Mouse (Mus musculus) liver, adult 2 months (tissue): ENCODE data around the gene Ciao2a. TPM values are rescaled to one million over a fixed set of nuclear protein-coding genes. Genes with fewer than 3 reads are reported as not detected.

Experiments used
- DNase-seq: peaks from one replicate; pipeline ENCODE4 v3.0.0-alpha.2; 2011; ENCODE audit warnings: low read depth, low spot score; ENCODE audit errors: extremely low read depth
- H3K27ac ChIP-seq: fragments of 200-500 bp; replicated peaks from 2 replicates; pipeline ENCODE4 v1.5.1; 2012; ENCODE audit warnings: low read depth, mild to moderate bottlenecking, control low read depth, inconsistent platforms, low read length; ENCODE audit not compliant: insufficient read depth
- H3K27me3 ChIP-seq: fragments of 200-500 bp; 2 replicates; pipeline ENCODE4 v1.6.1; 2012; ENCODE audit warnings: mild to moderate bottlenecking, moderate library complexity, low read length, inconsistent platforms; ENCODE audit not compliant: control insufficient read depth, insufficient read depth
- H3K36me3 ChIP-seq: fragments of 200-500 bp; 2 replicates; pipeline ENCODE4 v1.6.1; 2012; ENCODE audit warnings: low read length, inconsistent platforms; ENCODE audit not compliant: control insufficient read depth, insufficient read depth
- H3K4me1 ChIP-seq: fragments of 200-500 bp; 2 replicates; pipeline ENCODE4 v1.6.1; 2011; ENCODE audit warnings: low read length; ENCODE audit not compliant: control insufficient read depth, insufficient read depth
- H3K4me3 ChIP-seq: fragments of 200-500 bp; 2 replicates; pipeline ENCODE4 v1.5.1; 2011; ENCODE audit warnings: low read depth, mild to moderate bottlenecking, control low read depth, low read length, moderate library complexity; ENCODE audit not compliant: insufficient read depth
- H3K79me2 ChIP-seq: fragments of 200-500 bp; 2 replicates; pipeline ENCODE4 v1.6.1; 2012; ENCODE audit warnings: inconsistent platforms, mild to moderate bottlenecking, low read length, moderate library complexity; ENCODE audit not compliant: control insufficient read depth, insufficient read depth
- H3K9ac ChIP-seq: fragments of 200-500 bp; 2 replicates; pipeline ENCODE4 v1.6.1; 2012; ENCODE audit warnings: low read depth, mild to moderate bottlenecking, control low read depth, inconsistent platforms, low read length
- CTCF ChIP-seq: fragments of 200-500 bp; IDR thresholded peaks from 2 replicates; pipeline ENCODE4 v1.5.1; 2011; ENCODE audit warnings: low read depth, low read length, control low read depth
- POLR2A ChIP-seq: fragments of 200-500 bp; IDR thresholded peaks from 2 replicates; pipeline ENCODE4 v1.6.1; 2011; ENCODE audit warnings: low read length, control low read depth; ENCODE audit not compliant: insufficient read depth; ENCODE audit errors: extremely low read depth
- WGBS: fragments of 180-500 bp; shearing (Covaris S2); methylation state at CpG from one replicate; pipeline ENCODE4 v1.1.7; 2018; 5-methylcytosine and 5-hydroxymethylcytosine counted together
- polyA plus RNA-seq: library from polyadenylated mRNA; depleted of rRNA; stranded (reverse); fragments of >200 nt; gene quantifications from 2 replicates; pipeline ENCODE4 v1.2.3, GENCODE M21; 2012
- total RNA-seq: library from RNA; depleted of rRNA; stranded (reverse); fragments of >200 nt; gene quantifications from 2 replicates; pipeline ENCODE4 v1.2.3, GENCODE M21; 2014

Ciao2a gene
- total and polyA plus RNA-seq, 2 experiments: 13.6 to 47.0 TPM

DNA sequence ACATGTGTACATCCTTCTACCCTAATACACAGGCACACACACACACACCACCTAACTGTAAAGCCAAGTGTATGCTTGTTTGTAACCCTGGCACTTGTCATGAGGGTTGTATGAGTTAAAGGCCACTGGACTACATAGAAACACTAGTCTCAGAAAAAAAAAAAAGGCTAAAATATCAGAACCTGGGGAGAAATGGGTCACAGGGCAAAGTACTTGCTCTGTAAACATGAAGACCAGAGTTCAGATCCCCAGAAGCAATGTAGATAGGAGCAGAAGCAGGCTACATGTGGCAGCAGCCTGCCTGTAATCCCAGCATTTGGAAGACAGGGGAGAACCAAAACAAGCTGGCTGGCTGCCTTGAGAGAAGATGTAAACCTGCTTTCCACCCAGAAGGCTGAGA, 19.7 kb downstream of the Ciao2a start:
- peak; percentile 98 for DNase-seq
- H3K27ac ChIP-seq: peak overlapping the region; percentile 98
- no peaks in the 10 kb centered on the region for H3K79me2 ChIP-seq
- peak; percentile 57 for TF ChIP-seq CTCF
- no peak for TF ChIP-seq POLR2A
- peaks cover 8% of the 10 kb centered on the region; the same call in 1 of the 2 replicates for H3K4me1 ChIP-seq
- no peaks in the 10 kb centered on the region for H3K36me3 ChIP-seq
- H3K27me3 ChIP-seq: no peaks in the 10 kb centered on the region
- H3K4me3 ChIP-seq: no peak overlapping the region
- no peak overlapping the region; the same call in 1 of the 2 replicates for H3K9ac ChIP-seq

GRCm38 (mm10) chr9:66152011-66152410, 25.6 kb downstream of the Ciao2a start:
- 75% methylated on average over 9 of the region's 9 CpGs for WGBS
- H3K79me2 ChIP-seq: no peaks in the 10 kb centered on the region
- H3K27ac ChIP-seq: no peak overlapping the region
- DNase-seq: no peak
- no peaks in the 10 kb centered on the region for H3K27me3 ChIP-seq
- TF ChIP-seq POLR2A: no peak
- no peak for TF ChIP-seq CTCF
- no peak overlapping the region for H3K4me3 ChIP-seq
- peaks cover 14% of the 10 kb centered on the region for H3K4me1 ChIP-seq
- no peak overlapping the region for H3K9ac ChIP-seq
- no peaks in the 10 kb centered on the region for H3K36me3 ChIP-seq

GRCm38 (mm10) chr9:66153594-66153993, 27.2 kb downstream of the Ciao2a start:
- 88% methylated on average over 6 of the region's 6 CpGs for WGBS
- no peak overlapping the region for H3K4me3 ChIP-seq
- no peak for DNase-seq
- H3K9ac ChIP-seq: no peak overlapping the region
- H3K4me1 ChIP-seq: peaks cover 21% of the 10 kb centered on the region
- H3K79me2 ChIP-seq: no peaks in the 10 kb centered on the region
- H3K36me3 ChIP-seq: no peaks in the 10 kb centered on the region
- H3K27me3 ChIP-seq: no peaks in the 10 kb centered on the region
- TF ChIP-seq POLR2A: no peak
- TF ChIP-seq CTCF: no peak
- no peak overlapping the region for H3K27ac ChIP-seq

DNA sequence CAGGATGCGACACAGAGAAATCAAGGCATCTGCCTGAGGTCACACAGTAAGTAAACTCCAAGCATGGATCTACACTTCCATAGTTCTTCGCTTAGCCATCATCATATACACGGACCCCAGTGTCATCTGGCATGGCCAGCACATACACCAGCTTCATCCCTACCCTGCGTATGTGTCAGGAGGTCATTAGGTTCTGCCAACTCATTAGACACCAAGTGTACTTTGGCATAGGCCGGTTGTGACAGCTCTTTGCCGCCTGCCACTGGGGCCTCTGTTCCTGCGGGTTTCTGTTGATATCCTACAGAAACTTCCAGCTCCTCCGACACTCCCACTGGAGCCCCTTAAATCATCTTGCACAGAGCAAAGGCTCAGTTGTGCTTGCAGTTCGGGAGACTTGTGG, 27.6 kb downstream of the Ciao2a start:
- peak; percentile 61 for DNase-seq
- peaks cover 4% of the 10 kb centered on the region; the same call in 1 of the 2 replicates for H3K79me2 ChIP-seq
- no peaks in the 10 kb centered on the region for H3K27me3 ChIP-seq
- no peak overlapping the region for H3K27ac ChIP-seq
- whole genome bisulfite sequencing: 70% methylated on average over 9 of the region's 9 CpGs
- no peak overlapping the region for H3K4me3 ChIP-seq
- H3K9ac ChIP-seq: no peak overlapping the region
- H3K4me1 ChIP-seq: peaks cover 23% of the 10 kb centered on the region
- no peak for TF ChIP-seq CTCF
- TF ChIP-seq POLR2A: no peak
- no peaks in the 10 kb centered on the region for H3K36me3 ChIP-seq

- H3K4me1 ChIP-seq: peaks cover 23% of the 10 kb centered on the region
- H3K27ac ChIP-seq: 0 out of 2 replicates have a peak overlapping the region, but pooled peaks have one; percentile 3
- peaks cover 16% of the 10 kb centered on the region; the same call in 1 of the 2 replicates for H3K79me2 ChIP-seq
- DNase-seq: no peak
- WGBS: 92% methylated on average over 1 of the region's 1 CpGs
- no peak overlapping the region for H3K9ac ChIP-seq
- no peak overlapping the region for H3K4me3 ChIP-seq
- no peaks in the 10 kb centered on the region for H3K36me3 ChIP-seq
- H3K27me3 ChIP-seq: no peaks in the 10 kb centered on the region
- TF ChIP-seq CTCF (no peak), POLR2A (no peak)
These were observed 29.1 kb downstream of the Ciao2a start for GRCm38 (mm10) chr9:66155534-66155933.

GRCm38 (mm10) chr9:66157958-66158830, 31.8 kb downstream of the Ciao2a start, which contains the start of gene Dapk2:
TSS of gene Dapk2 (plus strand) at chr9:66158223.
- Histone ChIP-seq H3K36me3 (no peaks in the 10 kb centered on the region), H3K4me3 (peak within 1 kb of the TSS; percentile 72), H3K79me2 (peaks cover 30% of the 10 kb centered on the region; the same call in 1 of the 2 replicates), H3K4me1 (peaks cover 33% of the 10 kb centered on the region), H3K9ac (peak within 1 kb of the TSS; percentile 87), H3K27me3 (no peaks in the 10 kb centered on the region), H3K27ac (peak within 1 kb of the TSS; percentile 77)
- DNase-seq: peak; percentile 97
- under 1% methylated on average over 58 of the region's 58 CpGs for WGBS
- TF ChIP-seq POLR2A: peak; percentile 26; the same call in 1 of the 2 replicates
- TF ChIP-seq CTCF: peak; percentile 74
